Mouse (Mus musculus) gastrocnemius, adult 2 months (tissue): ENCODE measurements at regions not wholly inside any gene's neighbourhood (a gene's known extent, or its start where the extent isn't known, plus 50 kb on each side); places are given as distances from the start of the nearest gene placed in this dataset.

Source experiments
- DNase-seq: peaks from one replicate; pipeline ENCODE4 v3.0.0; 2022
- H3K27ac ChIP-seq: fragments of 200-600 bp; 2 replicates; pipeline ENCODE4 v1.8.1; 2022; ENCODE audit warnings: mild to moderate bottlenecking
- H3K4me3 ChIP-seq: fragments of 200-600 bp; 2 replicates; pipeline ENCODE4 v1.8.1; 2022; ENCODE audit warnings: mild to moderate bottlenecking, moderate library complexity
- CTCF ChIP-seq: fragments of 200-600 bp; IDR thresholded peaks from 2 replicates; pipeline ENCODE4 v1.8.1; 2022; ENCODE audit warnings: antibody characterized with exemption, mild to moderate bottlenecking, moderate library complexity
- intact Hi-C: fragments of 180-260 bp; cut with DNase I; formaldehyde crosslinking; loops from one replicate; pipeline ENCODE4 v1.15.1; 2025

- DNase-seq, result no peak
- no peak for TF ChIP-seq CTCF
- Histone ChIP-seq H3K27ac (no peak overlapping the region), H3K4me3 (no peak overlapping the region)
- intact Hi-C loops, result no loop called here
These were observed 304.3 kb upstream of the Pik3r1 start for GRCm38 (mm10) chr13:102072366-102072765.

GRCm38 (mm10) chr13:102087766-102088165 lies 319.7 kb upstream of the Pik3r1 start:
- no peak for DNase-seq
- H3K4me3 ChIP-seq, result no peak overlapping the region
- intact Hi-C loops, result no loop called here
- no peak for TF ChIP-seq CTCF
- no peak overlapping the region for H3K27ac ChIP-seq

DNA sequence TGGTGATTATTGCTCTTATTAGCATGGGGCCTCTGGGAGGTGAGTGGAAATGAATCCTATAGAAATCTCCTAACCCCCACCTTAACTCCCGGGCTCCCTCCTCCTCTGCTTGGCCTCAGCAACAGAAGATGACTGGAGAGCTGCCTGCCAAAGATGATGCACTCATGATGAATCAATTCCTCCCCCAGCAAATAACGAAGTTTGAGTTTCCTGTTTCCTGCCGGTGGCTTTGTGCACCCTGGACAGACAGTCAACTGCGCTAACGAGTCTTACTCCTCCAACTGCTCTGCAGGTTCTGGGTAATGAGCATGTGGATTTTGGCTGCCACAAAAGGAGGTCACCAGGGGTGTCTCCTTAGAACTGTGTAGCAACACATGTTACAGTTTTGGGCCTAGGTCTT lies 321.5 kb upstream of the Pik3r1 start:
- no peak for TF ChIP-seq CTCF
- DNase-seq, result no peak
- intact Hi-C loops, result no loop called here

GRCm38 (mm10) chr13:102094193-102094592 lies 326.2 kb upstream of the Pik3r1 start:
- H3K27ac ChIP-seq, result no peak overlapping the region
- no peak for TF ChIP-seq CTCF
- intact Hi-C loops, result no loop called here
- DNase-seq, result no peak
- H3K4me3 ChIP-seq, result no peak overlapping the region

More for the DNA sequence above, 321.5 kb upstream of the Pik3r1 start:
- H3K4me3 ChIP-seq, result no peak overlapping the region
- H3K27ac ChIP-seq, result no peak overlapping the region

- Histone ChIP-seq H3K4me3 (no peak overlapping the region), H3K27ac (no peak overlapping the region)
- TF ChIP-seq CTCF, result no peak
- DNase-seq, result peak; percentile 25
- intact Hi-C loops, result no loop called here
These were observed 335.1 kb upstream of the Pik3r1 start for GRCm38 (mm10) chr13:102103161-102103560.

DNA sequence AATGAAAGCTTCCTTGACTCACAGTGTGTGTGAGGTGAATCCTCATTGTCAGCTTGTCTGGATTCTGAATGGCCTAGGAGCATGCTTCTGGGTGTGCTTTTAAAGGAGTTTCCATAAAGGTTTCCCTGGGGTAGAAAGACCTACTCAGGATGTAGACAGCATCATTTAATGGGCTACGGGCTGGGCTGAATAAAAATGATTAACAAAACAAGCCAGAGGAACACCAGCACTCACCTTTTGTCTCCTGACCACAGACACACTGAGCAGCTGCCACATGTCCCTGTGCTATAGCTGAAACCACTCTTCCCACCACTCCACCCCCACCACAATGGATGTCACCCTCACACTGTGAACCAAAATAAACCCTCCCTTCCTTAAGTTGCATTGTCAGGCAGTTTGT lies 338.2 kb upstream of the Pik3r1 start:
- no peak overlapping the region for H3K27ac ChIP-seq
- TF ChIP-seq CTCF, result no peak
- H3K4me3 ChIP-seq, result no peak overlapping the region
- DNase-seq, result no peak
- intact Hi-C loops, result no loop called here

- no peak for DNase-seq
- Histone ChIP-seq H3K4me3 (no peak overlapping the region), H3K27ac (no peak overlapping the region)
- intact Hi-C loops, result no loop called here
- TF ChIP-seq CTCF, result no peak
These were observed 340.2 kb upstream of the Pik3r1 start for GRCm38 (mm10) chr13:102108204-102108603.

GRCm38 (mm10) chr13:102108916-102109315 lies 340.9 kb upstream of the Pik3r1 start:
- Histone ChIP-seq H3K4me3 (no peak overlapping the region), H3K27ac (no peak overlapping the region)
- DNase-seq, result no peak
- intact Hi-C loops, result no loop called here
- no peak for TF ChIP-seq CTCF

DNA sequence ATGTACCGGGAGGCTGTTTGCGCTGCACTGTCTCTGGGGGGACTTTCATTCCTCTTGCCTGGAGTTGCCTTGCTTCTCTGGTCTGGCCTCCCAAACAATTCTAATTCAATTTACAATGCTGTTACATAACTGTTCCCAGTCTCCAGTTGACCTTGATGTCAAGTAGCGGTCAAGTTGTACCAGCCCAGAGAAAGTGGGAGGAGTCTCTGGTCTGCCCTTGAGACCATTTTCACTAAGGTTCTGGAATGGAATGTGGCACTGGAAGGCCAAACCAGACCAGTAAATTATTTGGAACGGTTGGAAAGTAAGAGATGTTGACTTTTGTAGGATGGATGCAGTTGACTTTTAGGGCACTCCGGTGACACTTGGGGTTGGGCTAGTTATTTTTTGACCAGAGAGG lies 345.9 kb upstream of the Pik3r1 start:
- H3K4me3 ChIP-seq, result no peak overlapping the region
- no peak for TF ChIP-seq CTCF
- DNase-seq, result peak; percentile 51
- intact Hi-C loops, result no loop called here
- H3K27ac ChIP-seq, result peak overlapping the region; percentile 70

DNA sequence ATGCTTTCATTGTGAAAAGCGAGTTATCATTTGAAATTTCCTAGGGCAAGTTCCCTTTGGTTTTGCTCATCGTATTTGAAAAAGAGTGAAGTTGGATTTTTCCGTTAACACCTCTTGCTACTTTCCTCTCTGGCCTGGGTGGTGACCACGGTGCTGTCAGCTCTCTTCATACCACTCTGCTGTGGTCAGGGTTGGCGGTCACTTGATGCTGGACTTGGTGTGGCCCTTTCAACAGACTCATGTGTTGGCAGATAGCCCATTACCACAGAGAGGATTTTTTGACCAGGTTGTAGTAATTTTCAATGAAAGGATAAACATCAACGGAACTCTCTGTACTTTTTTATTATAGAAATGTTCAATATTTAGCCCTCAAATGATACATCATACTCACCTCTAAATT lies 354.3 kb upstream of the Pik3r1 start:
- Histone ChIP-seq H3K27ac (no peak overlapping the region), H3K4me3 (no peak overlapping the region)
- DNase-seq, result peak; percentile 30
- no peak for TF ChIP-seq CTCF
- intact Hi-C loops, result no loop called here

GRCm38 (mm10) chr13:102127933-102128430 lies 360.0 kb upstream of the Pik3r1 start:
- H3K27ac ChIP-seq, result no peak overlapping the region
- DNase-seq, result no peak
- no peak overlapping the region for H3K4me3 ChIP-seq
- intact Hi-C loops, result no loop called here
- TF ChIP-seq CTCF, result no peak

- intact Hi-C loops, result no loop called here
- no peak overlapping the region for H3K4me3 ChIP-seq
- no peak overlapping the region for H3K27ac ChIP-seq
- DNase-seq, result no peak
- no peak for TF ChIP-seq CTCF
These were observed 363.4 kb upstream of the Pik3r1 start for GRCm38 (mm10) chr13:102131459-102131858.

GRCm38 (mm10) chr13:102132154-102132553 lies 364.1 kb upstream of the Pik3r1 start:
- Histone ChIP-seq H3K27ac (no peak overlapping the region), H3K4me3 (no peak overlapping the region)
- intact Hi-C loops, result no loop called here
- DNase-seq, result no peak
- no peak for TF ChIP-seq CTCF

- DNase-seq, result no peak
- H3K27ac ChIP-seq, result no peak overlapping the region
- intact Hi-C loops, result no loop called here
- no peak for TF ChIP-seq CTCF
- H3K4me3 ChIP-seq, result no peak overlapping the region
These were observed 364.7 kb upstream of the Pik3r1 start for GRCm38 (mm10) chr13:102132696-102133095.

- no peak overlapping the region for H3K27ac ChIP-seq
- no peak overlapping the region for H3K4me3 ChIP-seq
- no peak for TF ChIP-seq CTCF
- DNase-seq, result no peak
- intact Hi-C loops, result no loop called here
These were observed 367.2 kb upstream of the Pik3r1 start for GRCm38 (mm10) chr13:102135210-102135609.
